Mouse (Mus musculus): ENCODE data around the gene Qtrt2. TPM values are rescaled to one million over a fixed set of nuclear protein-coding genes. Genes with fewer than 3 reads are reported as not detected.

Gene Qtrt2
- polyA plus RNA-seq, 1 experiment from 2014 or later = 30.0 TPM

- no peak overlapping the region for H3K4me3 ChIP-seq
- 91% methylated on average over 7 of the region's 7 CpGs for WGBS
- H3K27me3 ChIP-seq = no peaks in the 10 kb centered on the region
- no peaks in the 10 kb centered on the region for H3K9me3 ChIP-seq
- no peak for ATAC-seq (ENCODE audit: low FRiP score, low read depth)
- H3K4me2 ChIP-seq (replicated peaks) = no peak overlapping the region
- H3K9ac ChIP-seq = no peak overlapping the region
- H3K4me1 ChIP-seq = peaks cover 4% of the 10 kb centered on the region; the same call in 1 of the 2 replicates
- no peak overlapping the region for H3K27ac ChIP-seq
- H3K36me3 ChIP-seq = peaks cover 70% of the 10 kb centered on the region
Measured at GRCm38 (mm10) chr16:43871419-43871818, 55.2 kb downstream of the Qtrt2 start.

GRCm38 (mm10) chr16:43869805-43870204, 56.8 kb downstream of the Qtrt2 start:
- no peak overlapping the region for H3K9ac ChIP-seq
- H3K27me3 ChIP-seq = no peaks in the 10 kb centered on the region
- no peak overlapping the region for H3K27ac ChIP-seq
- ATAC-seq (ENCODE audit: low FRiP score, low read depth) = no peak
- no peak overlapping the region for H3K4me2 ChIP-seq (replicated peaks)
- H3K4me1 ChIP-seq = peaks cover 4% of the 10 kb centered on the region; the same call in 1 of the 2 replicates
- H3K4me3 ChIP-seq = no peak overlapping the region
- H3K36me3 ChIP-seq = peaks cover 55% of the 10 kb centered on the region
- no peaks in the 10 kb centered on the region for H3K9me3 ChIP-seq

GRCm38 (mm10) chr16:43860624-43861023, 66.0 kb downstream of the Qtrt2 start:
- no peak overlapping the region for H3K27ac ChIP-seq
- no peaks in the 10 kb centered on the region for H3K9me3 ChIP-seq
- 85% methylated on average over 6 of the region's 6 CpGs for WGBS
- peaks cover 24% of the 10 kb centered on the region for H3K36me3 ChIP-seq
- no peaks in the 10 kb centered on the region for H3K27me3 ChIP-seq
- 0 out of 2 replicates have a peak, but pooled peaks cover 5% of the 10 kb centered on the region for H3K4me1 ChIP-seq
- H3K9ac ChIP-seq = no peak overlapping the region
- no peak overlapping the region for H3K4me3 ChIP-seq
- no peak overlapping the region for H3K4me2 ChIP-seq (replicated peaks)
- no peak for ATAC-seq (ENCODE audit: low FRiP score, low read depth)

GRCm38 (mm10) chr16:43858941-43859476, 67.6 kb downstream of the Qtrt2 start:
- H3K4me1 ChIP-seq = 0 out of 2 replicates have a peak, but pooled peaks cover 5% of the 10 kb centered on the region
- H3K9ac ChIP-seq = no peak overlapping the region
- H3K27ac ChIP-seq = no peak overlapping the region
- ATAC-seq (ENCODE audit: low FRiP score, low read depth) = no peak
- no peak overlapping the region for H3K4me3 ChIP-seq
- H3K9me3 ChIP-seq = no peaks in the 10 kb centered on the region
- H3K4me2 ChIP-seq (replicated peaks) = no peak overlapping the region
- WGBS = 75% methylated on average over 5 of the region's 5 CpGs
- peaks cover 19% of the 10 kb centered on the region for H3K36me3 ChIP-seq
- no peaks in the 10 kb centered on the region for H3K27me3 ChIP-seq

GRCm38 (mm10) chr16:43849839-43850238, 76.8 kb downstream of the Qtrt2 start:
- Histone ChIP-seq H3K9me3 (no peaks in the 10 kb centered on the region), H3K4me2 (replicated peaks) (no peak overlapping the region), H3K27ac (no peak overlapping the region), H3K4me1 (no peaks in the 10 kb centered on the region), H3K27me3 (no peaks in the 10 kb centered on the region), H3K36me3 (no peaks in the 10 kb centered on the region), H3K9ac (no peak overlapping the region), H3K4me3 (no peak overlapping the region)
- 74% methylated on average over 1 of the region's 1 CpGs for WGBS
- ATAC-seq (ENCODE audit: low FRiP score, low read depth) = no peak

GRCm38 (mm10) chr16:43841236-43841635, 85.4 kb downstream of the Qtrt2 start:
- ATAC-seq (ENCODE audit: low FRiP score, low read depth) = no peak
- H3K9me3 ChIP-seq = no peaks in the 10 kb centered on the region
- no peak overlapping the region for H3K4me3 ChIP-seq
- WGBS = 74% methylated on average over 1 of the region's 1 CpGs
- H3K27me3 ChIP-seq = no peaks in the 10 kb centered on the region
- no peaks in the 10 kb centered on the region for H3K36me3 ChIP-seq
- no peak overlapping the region for H3K9ac ChIP-seq
- H3K4me1 ChIP-seq = no peaks in the 10 kb centered on the region
- no peak overlapping the region for H3K4me2 ChIP-seq (replicated peaks)
- no peak overlapping the region for H3K27ac ChIP-seq

GRCm38 (mm10) chr16:43831957-43832356, 94.7 kb downstream of the Qtrt2 start:
- WGBS = 91% methylated on average over 2 of the region's 2 CpGs
- ATAC-seq (ENCODE audit: low FRiP score, low read depth) = no peak

GRCm38 (mm10) chr16:43827492-43827891, 99.1 kb downstream of the Qtrt2 start:
- Histone ChIP-seq H3K4me2 (replicated peaks) (no peak overlapping the region), H3K27ac (no peak overlapping the region), H3K4me1 (peaks cover 3% of the 10 kb centered on the region; the same call in 1 of the 2 replicates), H3K27me3 (no peaks in the 10 kb centered on the region), H3K9ac (no peak overlapping the region), H3K9me3 (no peaks in the 10 kb centered on the region), H3K4me3 (no peak overlapping the region), H3K36me3 (no peaks in the 10 kb centered on the region)
- ATAC-seq (ENCODE audit: low FRiP score, low read depth) = no peak
- 82% methylated on average over 3 of the region's 3 CpGs for WGBS

More at GRCm38 (mm10) chr16:43831957-43832356, 94.7 kb downstream of the Qtrt2 start:
- Histone ChIP-seq H3K9me3 (no peaks in the 10 kb centered on the region), H3K4me3 (no peak overlapping the region), H3K27me3 (no peaks in the 10 kb centered on the region), H3K4me1 (no peaks in the 10 kb centered on the region), H3K27ac (no peak overlapping the region), H3K4me2 (replicated peaks) (no peak overlapping the region), H3K9ac (no peak overlapping the region), H3K36me3 (no peaks in the 10 kb centered on the region)

GRCm38 (mm10) chr16:43818404-43818803, 108.2 kb downstream of the Qtrt2 start:
- WGBS = 89% methylated on average over 6 of the region's 6 CpGs
- no peaks in the 10 kb centered on the region for H3K36me3 ChIP-seq
- H3K4me1 ChIP-seq = peaks cover 8% of the 10 kb centered on the region; the same call in 1 of the 2 replicates
- H3K27ac ChIP-seq = no peak overlapping the region
- H3K4me2 ChIP-seq (replicated peaks) = no peak overlapping the region
- H3K27me3 ChIP-seq = no peaks in the 10 kb centered on the region
- no peaks in the 10 kb centered on the region for H3K9me3 ChIP-seq
- H3K4me3 ChIP-seq = no peak overlapping the region
- no peak for ATAC-seq (ENCODE audit: low FRiP score, low read depth)
- no peak overlapping the region for H3K9ac ChIP-seq

GRCm38 (mm10) chr16:43816321-43816720, 110.3 kb downstream of the Qtrt2 start:
- Histone ChIP-seq H3K4me1 (no peaks in the 10 kb centered on the region), H3K27me3 (no peaks in the 10 kb centered on the region), H3K9me3 (no peaks in the 10 kb centered on the region), H3K27ac (no peak overlapping the region), H3K4me2 (replicated peaks) (no peak overlapping the region), H3K4me3 (no peak overlapping the region), H3K9ac (no peak overlapping the region), H3K36me3 (no peaks in the 10 kb centered on the region)
- ATAC-seq (ENCODE audit: low FRiP score, low read depth) = no peak
- WGBS = 89% methylated on average over 4 of the region's 5 CpGs

GRCm38 (mm10) chr16:43814644-43815043, 112.0 kb downstream of the Qtrt2 start:
- Histone ChIP-seq H3K36me3 (no peaks in the 10 kb centered on the region), H3K9ac (no peak overlapping the region)

More at GRCm38 (mm10) chr16:43814644-43815043, 112.0 kb downstream of the Qtrt2 start:
- Histone ChIP-seq H3K9me3 (no peaks in the 10 kb centered on the region), H3K27me3 (no peaks in the 10 kb centered on the region), H3K4me3 (no peak overlapping the region), H3K27ac (no peak overlapping the region), H3K4me1 (no peaks in the 10 kb centered on the region), H3K4me2 (replicated peaks) (no peak overlapping the region)
- ATAC-seq (ENCODE audit: low FRiP score, low read depth) = no peak
- WGBS = 54% methylated on average over 4 of the region's 4 CpGs
